Mouse (Mus musculus) stomach, embryonic 16.5 days (tissue): Measurements from ENCODE around the gene Adck2. TPM values are rescaled to one million over a fixed set of nuclear protein-coding genes. Genes with fewer than 3 reads are reported as not detected.

Source experiments
- ATAC-seq: fragments of 200-750 bp; cut with Nextera tagmentation; 2 replicates; pipeline ENCODE4 v1.8.0; 2017; ENCODE audit warnings: moderate number of reproducible peaks, moderate TSS enrichment; ENCODE audit not compliant: insufficient read depth, low FRiP score
- H3K27ac ChIP-seq: fragments of 300-500 bp; sonication (generic); 2 replicates; pipeline ENCODE4 v1.5.1; 2014; ENCODE audit warnings: low read length
- H3K27me3 ChIP-seq: fragments of 300-500 bp; sonication (generic); 2 replicates; pipeline ENCODE4 v1.6.1; 2014; ENCODE audit warnings: low read length, control low read depth, mixed read lengths; ENCODE audit not compliant: control insufficient read depth, insufficient read depth
- H3K36me3 ChIP-seq: fragments of 300-500 bp; sonication (generic); 2 replicates; pipeline ENCODE4 v1.6.1; 2014; ENCODE audit warnings: low read length; ENCODE audit not compliant: control insufficient read depth, insufficient read depth
- H3K4me1 ChIP-seq: fragments of 300-500 bp; sonication (generic); 2 replicates; pipeline ENCODE4 v1.6.1; 2014; ENCODE audit warnings: low read length, control low read depth, mixed read lengths; ENCODE audit not compliant: control insufficient read depth, insufficient read depth
- H3K4me2 ChIP-seq: fragments of 300-500 bp; sonication (generic); 2 replicates; pipeline ENCODE4 v1.6.1; 2014; ENCODE audit warnings: low read depth, low read length, mixed read lengths
- H3K4me3 ChIP-seq: fragments of 300-500 bp; sonication (generic); replicated peaks from 2 replicates; pipeline ENCODE4 v1.5.1; 2014; ENCODE audit warnings: mild to moderate bottlenecking, low read length
- H3K9ac ChIP-seq: fragments of 300-500 bp; sonication (generic); 2 replicates; pipeline ENCODE4 v1.6.1; 2014; ENCODE audit warnings: low read length
- H3K9me3 ChIP-seq: fragments of 300-500 bp; sonication (generic); replicated peaks from 2 replicates; pipeline ENCODE4 v1.6.1; 2016; ENCODE audit warnings: low read length, control low read depth; ENCODE audit not compliant: control insufficient read depth
- WGBS: fragments of 180-500 bp; shearing (Covaris S2); extraction: QIAGEN DNeasy Blood & Tissue Kit; methylation state at CpG from one replicate; pipeline ENCODE4 v1.1.7; 2014; 5-methylcytosine and 5-hydroxymethylcytosine counted together
- polyA plus RNA-seq: library from polyadenylated mRNA; unstranded; fragments of >200 nt; fragmentation: Nextera tagmentation; extraction: Ambion mirVana; gene quantifications from 2 replicates; pipeline ENCODE4 v1.2.1, GENCODE M21; 2015

The Adck2 gene
- polyA plus RNA-seq, 1 experiment from 2014 or later, result 33.5 TPM

DNA sequence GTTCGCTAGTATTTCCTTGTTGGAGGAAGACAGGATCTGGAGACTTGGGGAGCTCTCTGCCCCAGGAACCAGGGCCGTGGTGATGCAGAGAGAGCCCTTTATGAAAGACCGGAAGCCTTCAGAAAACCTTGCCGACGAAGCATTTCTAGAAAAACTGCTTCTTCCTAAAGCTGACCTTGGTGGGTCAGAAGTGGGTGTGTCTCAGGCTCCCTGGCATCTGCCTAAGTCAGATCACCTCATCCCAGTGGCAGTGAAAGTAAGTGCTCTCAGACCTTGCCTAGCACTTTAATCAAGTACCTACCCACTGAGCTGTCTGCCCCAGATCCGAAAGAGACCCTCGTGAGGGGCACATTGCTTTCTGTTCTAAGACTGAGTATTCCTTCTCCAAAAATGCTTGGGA is 1.3 kb downstream of the Adck2 start:
- Histone ChIP-seq H3K27me3 (no peaks in the 10 kb centered on the region), H3K27ac (no peak overlapping the region)

DNA sequence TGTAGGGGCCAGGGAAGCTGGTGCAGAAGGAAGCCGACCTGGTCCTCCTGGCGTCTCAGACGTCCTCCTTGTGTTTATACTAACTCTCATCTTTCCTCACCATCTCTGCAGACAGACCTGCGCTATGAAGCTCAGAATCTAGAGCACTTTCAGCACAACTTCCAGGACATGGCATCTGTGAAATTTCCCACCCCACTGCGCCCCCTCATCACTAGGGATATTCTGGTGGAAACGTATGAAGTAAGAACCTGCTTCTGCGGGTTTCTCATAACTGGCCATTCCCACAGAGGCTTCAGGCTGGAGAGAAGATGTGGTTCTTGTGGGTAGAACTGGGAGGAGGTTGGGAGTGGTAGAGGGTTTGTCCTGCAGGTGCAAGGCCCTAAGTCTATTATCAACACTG is 5.9 kb downstream of the Adck2 start:
- H3K4me2 ChIP-seq, result no peak overlapping the region

More for the DNA sequence above, 1.3 kb downstream of the Adck2 start:
- H3K4me3 ChIP-seq, result peak overlapping the region; percentile 82
- peaks cover 2% of the 10 kb centered on the region; the same call in 1 of the 2 replicates for H3K36me3 ChIP-seq
- H3K4me2 ChIP-seq, result peak overlapping the region; percentile 69
- no peak for ATAC-seq
- peaks cover 11% of the 10 kb centered on the region for H3K4me1 ChIP-seq
- no peaks in the 10 kb centered on the region for H3K9me3 ChIP-seq
- peak overlapping the region; percentile 94 for H3K9ac ChIP-seq
- WGBS, result 68% methylated on average over 7 of the region's 7 CpGs

DNA sequence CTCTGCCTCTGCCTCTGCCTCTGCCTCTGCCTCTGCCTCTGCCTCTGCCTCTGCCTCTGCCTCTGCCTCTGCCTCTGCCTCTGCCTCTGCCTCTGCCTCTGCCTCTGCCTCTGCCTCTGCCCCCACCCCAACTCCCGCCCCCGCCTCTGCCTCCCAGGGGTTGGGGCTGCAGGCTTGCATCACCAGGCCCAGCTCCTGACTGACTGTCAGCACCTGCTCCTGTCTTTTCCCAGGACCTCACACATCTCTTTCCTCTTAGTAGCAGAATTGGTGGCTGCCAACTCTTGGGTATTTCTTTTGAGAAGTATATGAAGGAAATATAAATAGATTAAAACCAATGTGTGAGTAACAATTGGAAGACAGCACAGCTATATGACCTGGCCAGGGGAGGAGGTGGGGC is 6.9 kb downstream of the Adck2 start:
- H3K36me3 ChIP-seq, result peaks cover 2% of the 10 kb centered on the region
- no peak for ATAC-seq
- H3K4me3 ChIP-seq, result no peak overlapping the region
- H3K9me3 ChIP-seq, result no peaks in the 10 kb centered on the region
- no peaks in the 10 kb centered on the region for H3K4me1 ChIP-seq
- no peaks in the 10 kb centered on the region for H3K27me3 ChIP-seq
- H3K27ac ChIP-seq, result no peak overlapping the region
- H3K9ac ChIP-seq, result no peak overlapping the region
- 69% methylated on average over 2 of the region's 2 CpGs for WGBS
- H3K4me2 ChIP-seq, result no peak overlapping the region

More for the DNA sequence above, 5.9 kb downstream of the Adck2 start:
- Histone ChIP-seq H3K4me3 (no peak overlapping the region), H3K4me1 (peaks cover 6% of the 10 kb centered on the region), H3K27ac (no peak overlapping the region), H3K9me3 (no peaks in the 10 kb centered on the region), H3K36me3 (peaks cover 2% of the 10 kb centered on the region), H3K9ac (no peak overlapping the region), H3K27me3 (no peaks in the 10 kb centered on the region)
- 84% methylated on average over 7 of the region's 7 CpGs for WGBS
- ATAC-seq, result no peak

DNA sequence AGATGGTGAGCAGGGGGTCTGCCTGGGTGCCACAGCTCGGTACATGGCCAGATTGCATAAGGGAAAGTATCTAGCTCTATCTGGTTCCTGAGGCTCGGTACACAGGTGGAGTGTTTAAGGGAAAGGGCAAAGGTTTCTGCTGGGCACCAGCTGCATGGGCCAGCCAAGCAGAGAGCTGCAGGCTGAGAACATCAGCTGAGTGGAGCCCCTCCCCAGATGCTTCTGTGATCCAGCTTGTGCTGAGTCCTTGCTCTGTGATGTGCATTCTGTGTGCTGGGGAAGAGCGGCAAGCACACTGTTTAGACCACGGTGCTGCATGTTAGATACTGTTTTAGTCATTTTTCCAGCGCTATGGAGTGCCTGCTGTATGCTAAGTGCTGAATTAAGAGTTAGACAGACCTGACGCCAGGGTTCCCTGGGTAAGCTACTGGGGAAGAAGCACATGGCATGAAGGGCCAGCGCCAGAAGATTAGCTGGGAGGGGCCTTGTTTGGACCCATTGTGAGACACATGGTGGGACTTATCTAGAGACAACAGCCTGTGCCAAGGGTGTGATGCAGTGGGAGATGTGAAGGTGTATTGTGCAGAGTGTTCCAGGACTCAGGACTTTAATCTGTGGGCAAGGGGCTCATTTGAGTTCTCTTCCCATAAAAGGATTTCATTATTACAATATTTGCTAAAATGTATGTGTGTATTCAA is 7.6 kb downstream of the Adck2 start:
- peaks cover 2% of the 10 kb centered on the region for H3K36me3 ChIP-seq

GRCm38 (mm10) chr6:39585517-39585916 is 11.8 kb downstream of the Adck2 start, which contains the start of gene Gm42420:
Gm42420 (plus strand) TSS chr6:39585753.
- H3K27me3 ChIP-seq, result no peaks in the 10 kb centered on the region
- ATAC-seq, result no peak
- H3K9me3 ChIP-seq, result no peaks in the 10 kb centered on the region
- H3K4me1 ChIP-seq, result no peaks in the 10 kb centered on the region
- WGBS, result 88% methylated on average over 6 of the region's 6 CpGs
- H3K9ac ChIP-seq, result no peak within 1 kb of the TSS
- no peak within 1 kb of the TSS for H3K4me3 ChIP-seq
- H3K36me3 ChIP-seq, result peaks cover 10% of the 10 kb centered on the region; the same call in 1 of the 2 replicates
- H3K27ac ChIP-seq, result no peak within 1 kb of the TSS
- no peak within 1 kb of the TSS for H3K4me2 ChIP-seq

More for the DNA sequence above, 7.6 kb downstream of the Adck2 start:
- 75% methylated on average over 7 of the region's 7 CpGs for WGBS
- no peak overlapping the region for H3K4me3 ChIP-seq
- no peak overlapping the region for H3K9ac ChIP-seq
- no peaks in the 10 kb centered on the region for H3K4me1 ChIP-seq
- no peaks in the 10 kb centered on the region for H3K9me3 ChIP-seq
- no peak; the same call in 1 of the 2 replicates for ATAC-seq
- H3K27me3 ChIP-seq, result no peaks in the 10 kb centered on the region
- H3K27ac ChIP-seq, result no peak overlapping the region
- H3K4me2 ChIP-seq, result no peak overlapping the region

- H3K9me3 ChIP-seq, result no peaks in the 10 kb centered on the region
- no peak overlapping the region for H3K27ac ChIP-seq
- H3K4me1 ChIP-seq, result peaks cover 12% of the 10 kb centered on the region
- WGBS, result 88% methylated on average over 4 of the region's 4 CpGs
- no peak for ATAC-seq
- 0 out of 2 replicates have a peak, but pooled peaks cover 10% of the 10 kb centered on the region for H3K36me3 ChIP-seq
- H3K4me3 ChIP-seq, result no peak overlapping the region
- H3K27me3 ChIP-seq, result no peaks in the 10 kb centered on the region
- no peak overlapping the region for H3K9ac ChIP-seq
- H3K4me2 ChIP-seq, result peak overlapping the region; percentile 70; the same call in 1 of the 2 replicates
Observed at GRCm38 (mm10) chr6:39591481-39591880, 17.8 kb downstream of the Adck2 start.

DNA sequence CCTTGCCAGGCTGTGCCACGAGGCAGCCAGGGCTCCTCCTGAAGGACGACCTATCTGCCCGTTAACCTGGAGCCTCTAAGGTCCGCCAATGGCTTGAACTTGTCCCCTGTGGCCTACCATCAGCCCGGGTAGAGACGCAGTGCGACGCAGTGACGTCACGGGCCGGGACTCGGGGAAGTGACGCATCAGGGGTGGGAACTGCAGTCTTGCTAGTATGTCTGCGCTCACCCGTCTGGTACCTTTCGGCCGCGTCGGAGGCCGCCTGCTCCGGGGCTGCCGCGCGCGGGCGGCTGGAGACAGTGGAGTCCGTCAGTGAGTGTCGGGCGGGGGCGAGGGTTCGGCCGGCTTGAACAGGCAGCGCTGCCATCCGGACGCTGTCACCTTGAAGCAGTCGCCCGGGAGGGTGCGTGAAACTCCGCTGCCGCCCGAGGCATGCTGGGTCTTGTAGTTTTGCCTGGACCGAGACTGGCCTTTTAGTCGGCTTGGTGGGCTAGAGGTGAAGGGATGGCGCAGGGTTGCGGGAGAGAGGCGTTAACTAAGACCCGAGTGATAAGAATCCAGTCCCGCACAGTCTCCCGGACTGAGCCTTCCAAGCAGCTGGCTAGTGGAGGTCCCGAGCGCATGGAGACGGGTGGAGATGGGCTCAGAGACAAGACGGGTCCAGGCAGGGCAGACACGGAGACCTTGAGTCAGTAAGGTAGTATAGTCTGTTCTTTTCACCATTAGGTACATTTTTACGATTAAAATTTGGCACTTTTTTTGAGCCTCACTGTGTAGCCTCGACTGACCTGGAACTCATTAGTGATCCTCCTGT is 18.9 kb downstream of the Adck2 start, which contains the start of gene Ndufb2:
Gene Ndufb2 (plus strand): TSS at position 174 of the 814 bp plus-strand sequence.
- 0 out of 2 replicates have a peak, but pooled peaks cover 10% of the 10 kb centered on the region for H3K36me3 ChIP-seq
- no peaks in the 10 kb centered on the region for H3K27me3 ChIP-seq
- no peaks in the 10 kb centered on the region for H3K9me3 ChIP-seq
- H3K9ac ChIP-seq, result peak within 1 kb of the TSS; percentile 97
- H3K4me3 ChIP-seq, result peak within 1 kb of the TSS; percentile 88
- peak within 1 kb of the TSS; percentile 93 for H3K27ac ChIP-seq
- ATAC-seq, result peak; percentile 98
- peaks cover 12% of the 10 kb centered on the region for H3K4me1 ChIP-seq
- under 1% methylated on average over 56 of the region's 56 CpGs for WGBS
- H3K4me2 ChIP-seq, result peak within 1 kb of the TSS; percentile 70

GRCm38 (mm10) chr6:39600851-39601250 is 27.2 kb downstream of the Adck2 start:
- WGBS, result 90% methylated on average over 3 of the region's 3 CpGs
- Histone ChIP-seq H3K9ac (no peak overlapping the region), H3K36me3 (peaks cover 7% of the 10 kb centered on the region), H3K4me3 (no peak overlapping the region), H3K4me1 (no peaks in the 10 kb centered on the region), H3K27me3 (no peaks in the 10 kb centered on the region), H3K4me2 (no peak overlapping the region), H3K9me3 (no peaks in the 10 kb centered on the region), H3K27ac (no peak overlapping the region)
- ATAC-seq, result no peak

- WGBS, result 87% methylated on average over 3 of the region's 3 CpGs
- no peak overlapping the region for H3K27ac ChIP-seq
- H3K4me3 ChIP-seq, result no peak overlapping the region
- H3K9ac ChIP-seq, result no peak overlapping the region
- no peaks in the 10 kb centered on the region for H3K4me1 ChIP-seq
- H3K27me3 ChIP-seq, result no peaks in the 10 kb centered on the region
- H3K4me2 ChIP-seq, result no peak overlapping the region
- H3K36me3 ChIP-seq, result peaks cover 7% of the 10 kb centered on the region
- no peaks in the 10 kb centered on the region for H3K9me3 ChIP-seq
- ATAC-seq, result no peak
Observed at GRCm38 (mm10) chr6:39601828-39602227, 28.2 kb downstream of the Adck2 start.
